Comparison of ENCODE assay signal across 8 mouse cellular contexts in the genomic region with DNA sequence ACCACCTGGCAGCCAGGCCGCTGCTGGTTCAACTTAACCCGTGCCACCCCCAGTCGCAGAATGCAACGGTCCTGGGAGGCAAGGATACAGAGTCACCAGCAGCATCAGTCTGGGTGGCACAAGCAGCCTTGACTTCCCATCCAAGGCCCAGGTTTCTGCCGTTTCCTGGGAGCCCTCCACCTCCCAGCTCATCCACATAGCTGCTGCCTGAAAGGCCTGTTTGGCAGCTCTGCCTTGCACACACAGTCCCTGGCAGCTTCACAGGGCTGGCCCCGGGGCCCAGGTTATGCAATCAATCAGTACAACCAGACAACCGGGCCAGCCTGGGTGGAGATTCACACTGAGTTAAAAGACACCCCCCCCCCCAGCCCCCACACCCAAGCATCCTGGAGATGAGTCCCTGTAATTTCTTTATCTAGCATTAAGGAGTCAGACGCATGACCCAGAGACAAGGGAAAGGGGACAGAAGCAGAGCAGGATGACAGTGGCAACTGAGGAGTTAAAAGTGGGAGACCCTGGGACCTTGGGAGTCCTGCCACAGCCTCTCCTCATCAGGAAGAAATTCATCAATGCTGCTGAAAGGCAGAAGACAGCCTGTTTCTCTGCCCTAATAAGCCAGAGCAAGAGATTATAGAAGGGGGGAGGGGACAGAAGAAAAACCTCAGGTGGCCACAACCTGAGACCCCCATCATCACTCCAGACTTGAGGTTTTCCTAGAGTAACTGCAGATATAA. TPM values are rescaled to one million over a fixed set of nuclear protein-coding genes. Genes with fewer than 3 reads are reported as not detected.
DNase-seq lines count a peak whose midpoint lies in the region; ATAC-seq and TF ChIP-seq lines count a peak whose summit lies in the region.

No protein-coding gene starts in this region.

- peaks cover 71% of the 10 kb centered on the region for H3K4me1 ChIP-seq in E14TG2a.4 (replicated peaks; ENCODE audit: low read depth, low read length)
- H3K4me1 ChIP-seq in forebrain, embryonic 11.5 days (replicated peaks; ENCODE audit: control insufficient read depth, insufficient read depth, low read length): peaks cover 9% of the 10 kb centered on the region
- peaks cover 47% of the 10 kb centered on the region for H3K4me1 ChIP-seq in lung, embryonic 15.5 days

- H3K9me3 ChIP-seq in E14TG2a.4 (ENCODE audit: low read length): no peaks in the 10 kb centered on the region
- no peaks in the 10 kb centered on the region for H3K9me3 ChIP-seq in forebrain, embryonic 11.5 days (ENCODE audit: control insufficient read depth, low read length)
- no peaks in the 10 kb centered on the region for H3K9me3 ChIP-seq in lung, embryonic 15.5 days

- peaks cover 56% of the 10 kb centered on the region for H3K36me3 ChIP-seq in E14TG2a.4 (ENCODE audit: insufficient read depth, low read length)
- H3K36me3 ChIP-seq in forebrain, embryonic 11.5 days (ENCODE audit: control insufficient read depth, insufficient read depth, low read length): peaks cover 17% of the 10 kb centered on the region; the same call in 1 of the 2 replicates
- peaks cover 43% of the 10 kb centered on the region for H3K36me3 ChIP-seq in lung, embryonic 15.5 days

- H3K27me3 ChIP-seq in E14TG2a.4 (ENCODE audit: insufficient read depth, low read length): no peaks in the 10 kb centered on the region
- no peaks in the 10 kb centered on the region for H3K27me3 ChIP-seq in forebrain, embryonic 11.5 days (ENCODE audit: control insufficient read depth, insufficient read depth, low read length)
- no peaks in the 10 kb centered on the region for H3K27me3 ChIP-seq in lung, embryonic 15.5 days

- no peak for ATAC-seq in forebrain, embryonic 11.5 days (replicated peaks; ENCODE audit: low FRiP score)
- no peak for ATAC-seq in lung, embryonic 15.5 days (ENCODE audit: borderline replicate concordance, extremely low read depth, low FRiP score, low TSS enrichment)

- peak overlapping the region; percentile 35; the same call in 1 of the 2 replicates for H3K4me3 ChIP-seq in E14TG2a.4 (replicated peaks; ENCODE audit: low read length)
- H3K4me3 ChIP-seq in forebrain, embryonic 11.5 days (ENCODE audit: low read depth, low read length): no peak overlapping the region
- peak overlapping the region; percentile 20 for H3K4me3 ChIP-seq in lung, embryonic 15.5 days

- WGBS in forebrain, embryonic 11.5 days: 84% methylated on average over 8 of the region's 8 CpGs
- 25% methylated on average over 8 of the region's 8 CpGs for WGBS in lung, embryonic 15.5 days

- TF ChIP-seq CTCF in E14TG2a.4 (conservative IDR thresholded peaks at IDR 0.05; ENCODE audit: low read length): no peak

- peak overlapping the region; percentile 39 for H3K9ac ChIP-seq in forebrain, embryonic 11.5 days (ENCODE audit: low read length)
- peak overlapping the region; percentile 35 for H3K9ac ChIP-seq in lung, embryonic 15.5 days

- H3K27ac ChIP-seq in forebrain, embryonic 11.5 days (ENCODE audit: low read depth, low read length): peak overlapping the region; percentile 66
- peak overlapping the region; percentile 82 for H3K27ac ChIP-seq in lung, embryonic 15.5 days

- peak; percentile 95 for DNase-seq in brain, adult 2 months (ENCODE audit: low read depth, low spot score)
- no peak for DNase-seq in forebrain, embryonic 11.5 days (ENCODE audit: low spot score)
- DNase-seq in heart, postnatal 14 days: peak; percentile 81 to 85
- peak; percentile 49 to 57 for DNase-seq in kidney, postnatal 4 days
- peak; percentile 30 for DNase-seq in right cerebral cortex, postnatal 25 days
- DNase-seq in natural killer cell, adult 2 months (ENCODE audit: low spot score in 2 of 2): no peak

- H3K4me2 ChIP-seq in forebrain, embryonic 11.5 days (ENCODE audit: low read depth, low read length, severe bottlenecking): no peak overlapping the region
- H3K4me2 ChIP-seq in lung, embryonic 15.5 days: peak overlapping the region; percentile 49

- intact Hi-C loops in heart, postnatal 14 days (cut with DNase I): no loop called here

RNA-seq across cellular contexts. Expression of gene Smarcd2, which starts 4.3 kb away (rescaled TPM):
- polyA plus RNA-seq in forebrain, embryonic 11.5 days (2014; fragmentation: Nextera tagmentation; extraction: Ambion mirVana): 27.2 and 27.7 TPM in 2 replicates
- 10 to 100 TPM; 28.7 to 30.8 TPM for total RNA-seq in heart, postnatal 14 days (2021)
- polyA plus RNA-seq in lung, embryonic 15.5 days (2015; fragmentation: Nextera tagmentation; extraction: Ambion mirVana): 79.1 and 81.6 TPM in 2 replicates

RNA-seq across cellular contexts. Expression of gene Tcam1, which starts 8.0 kb away (rescaled TPM):
- 0.15 and 0.29 TPM in 2 replicates for polyA plus RNA-seq in forebrain, embryonic 11.5 days (2014; fragmentation: Nextera tagmentation; extraction: Ambion mirVana)
- under 1 TPM in 1 of 2 experiments, not detected in 1; 0.07 TPM for total RNA-seq in heart, postnatal 14 days (2021)
- 0.23 and 0.24 TPM in 2 replicates for polyA plus RNA-seq in lung, embryonic 15.5 days (2015; fragmentation: Nextera tagmentation; extraction: Ambion mirVana)

RNA-seq across cellular contexts. Expression of gene Psmc5, which starts 12.5 kb away (rescaled TPM):
- polyA plus RNA-seq in forebrain, embryonic 11.5 days (2014; fragmentation: Nextera tagmentation; extraction: Ambion mirVana): 368 and 384 TPM in 2 replicates
- 100 to 1,000 TPM in 1 of 2 experiments, 10 to 100 TPM in 1; 99.9 to 105 TPM for total RNA-seq in heart, postnatal 14 days (2021)
- 271 and 275 TPM in 2 replicates for polyA plus RNA-seq in lung, embryonic 15.5 days (2015; fragmentation: Nextera tagmentation; extraction: Ambion mirVana)

RNA-seq across cellular contexts. Expression of gene Ftsj3, which starts 12.6 kb away (rescaled TPM):
- polyA plus RNA-seq in forebrain, embryonic 11.5 days (2014; fragmentation: Nextera tagmentation; extraction: Ambion mirVana): 70.1 and 71.1 TPM in 2 replicates
- 10 to 100 TPM; 19.3 to 21.4 TPM for total RNA-seq in heart, postnatal 14 days (2021)
- 50.2 and 54.1 TPM in 2 replicates for polyA plus RNA-seq in lung, embryonic 15.5 days (2015; fragmentation: Nextera tagmentation; extraction: Ambion mirVana)

RNA-seq across cellular contexts. Expression of gene Gh, which starts 33.2 kb away (rescaled TPM):
- polyA plus RNA-seq in forebrain, embryonic 11.5 days (2014; fragmentation: Nextera tagmentation; extraction: Ambion mirVana): not detected in 2 replicates
- not detected for total RNA-seq in heart, postnatal 14 days (2021)
- polyA plus RNA-seq in lung, embryonic 15.5 days (2015; fragmentation: Nextera tagmentation; extraction: Ambion mirVana): not detected in 2 replicates

Comparison
In these comparisons a context has a peak if more than half of its experiments do, and no peak if none do; other contexts are left out.
1. DNase-seq: peak in brain, adult 2 months (single experiment), heart, postnatal 14 days (2 of 2), kidney, postnatal 4 days (2 of 2) and right cerebral cortex, postnatal 25 days (single experiment); none in forebrain, embryonic 11.5 days (single experiment) and natural killer cell, adult 2 months (0 of 2).